In the genomic region with DNA sequence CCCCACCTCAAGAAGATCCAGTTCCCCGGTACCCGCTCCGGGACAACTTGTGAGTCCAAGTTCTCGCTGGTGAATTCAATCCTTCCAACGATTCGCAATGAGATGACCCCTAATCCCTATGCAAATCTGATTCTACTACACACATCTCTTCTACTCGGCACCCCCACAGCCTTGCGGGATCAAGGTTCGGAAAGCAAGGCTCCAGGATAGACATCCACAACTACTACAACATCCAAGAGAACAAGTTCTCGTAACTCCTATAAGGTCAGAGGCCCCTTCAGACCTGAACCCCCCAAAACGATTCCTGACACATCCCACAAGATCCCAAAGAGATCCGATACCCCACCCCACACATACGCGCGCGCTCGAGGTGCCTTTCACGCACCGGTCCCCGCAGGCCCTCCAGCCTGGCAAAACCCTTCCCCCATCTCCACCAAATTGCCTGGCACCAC, we compare ENCODE assay signal across 8 mouse cellular contexts. TPM values are rescaled to one million over a fixed set of nuclear protein-coding genes. Genes with fewer than 3 reads are reported as not detected.
A peak's percentile ranks its signal among the peaks of the same experiment; 100 is the strongest.
DNase-seq lines count a peak whose midpoint lies in the region; ATAC-seq and TF ChIP-seq lines count a peak whose summit lies in the region.

No protein-coding gene starts in this region.

- TF ChIP-seq CTCF in E14TG2a.4 (conservative IDR thresholded peaks at IDR 0.05; ENCODE audit: low read length) = no peak
- no peak for TF ChIP-seq CTCF in olfactory bulb, adult 2 months (IDR thresholded peaks at IDR 0.05; ENCODE audit: insufficient read depth, low read depth, low read length)

- H3K36me3 ChIP-seq in heart, embryonic 14.5 days (ENCODE audit: control insufficient read depth, insufficient read depth, low read length) = peaks cover 23% of the 10 kb centered on the region
- peaks cover 52% of the 10 kb centered on the region for H3K36me3 ChIP-seq in E14TG2a.4 (ENCODE audit: insufficient read depth, low read length)
- H3K36me3 ChIP-seq in embryonic facial prominence, embryonic 15.5 days = peaks cover 15% of the 10 kb centered on the region
- H3K36me3 ChIP-seq in limb, embryonic 10.5 days = peaks cover 27% of the 10 kb centered on the region

- intact Hi-C loops in gastrocnemius, postnatal 14 days (cut with DNase I; ENCODE audit: low total_unique reads) = loop anchor here (10.0 kb wide), 1 partner anchor 162 kb away; no protein-coding TSS in a partner anchor

- under 1% methylated on average over 20 of the region's 20 CpGs for WGBS in heart, embryonic 14.5 days
- WGBS in embryonic facial prominence, embryonic 15.5 days = 0% methylated on average over 20 of the region's 20 CpGs
- under 1% methylated on average over 20 of the region's 20 CpGs for WGBS in limb, embryonic 10.5 days
- under 1% methylated on average over 20 of the region's 20 CpGs for WGBS in olfactory bulb, adult 2 months

- peak overlapping the region; percentile 99 for H3K9ac ChIP-seq in heart, embryonic 14.5 days (ENCODE audit: low read length)
- peak overlapping the region; percentile 88 for H3K9ac ChIP-seq in embryonic facial prominence, embryonic 15.5 days

- no peaks in the 10 kb centered on the region for H3K27me3 ChIP-seq in heart, embryonic 14.5 days (ENCODE audit: control insufficient read depth, insufficient read depth, low read length)
- H3K27me3 ChIP-seq in E14TG2a.4 (ENCODE audit: insufficient read depth, low read length) = no peaks in the 10 kb centered on the region
- H3K27me3 ChIP-seq in embryonic facial prominence, embryonic 15.5 days = no peaks in the 10 kb centered on the region
- no peaks in the 10 kb centered on the region for H3K27me3 ChIP-seq in limb, embryonic 10.5 days (ENCODE audit: low read depth, poor library complexity, severe bottlenecking)

- peak overlapping the region; percentile 89 for H3K4me2 ChIP-seq in heart, embryonic 14.5 days (ENCODE audit: low read length)
- H3K4me2 ChIP-seq in embryonic facial prominence, embryonic 15.5 days (replicated peaks) = peak overlapping the region; percentile 80

- peaks cover 18 to 27% of the 10 kb centered on the region in 2 experiments for H3K4me1 ChIP-seq in heart, embryonic 14.5 days (ENCODE audit: control insufficient read depth in 2 of 2, insufficient read depth in 2 of 2, low read length in 2 of 2)
- H3K4me1 ChIP-seq in E14TG2a.4 (replicated peaks; ENCODE audit: low read depth, low read length) = peaks cover 72% of the 10 kb centered on the region
- H3K4me1 ChIP-seq in embryonic facial prominence, embryonic 15.5 days = peaks cover 44% of the 10 kb centered on the region
- H3K4me1 ChIP-seq in limb, embryonic 10.5 days = peaks cover 33% of the 10 kb centered on the region
- peaks cover 12% of the 10 kb centered on the region for H3K4me1 ChIP-seq in olfactory bulb, adult 2 months (ENCODE audit: control insufficient read depth, insufficient read depth, low read length)

- no peak for ATAC-seq in heart, embryonic 14.5 days (ENCODE audit: insufficient number of reproducible peaks, insufficient read depth, low FRiP score, low read depth)
- ATAC-seq in embryonic facial prominence, embryonic 15.5 days (ENCODE audit: insufficient number of reproducible peaks, low FRiP score, low TSS enrichment, low read depth) = no peak

- TF ChIP-seq POLR2A in olfactory bulb, adult 2 months (IDR thresholded peaks at IDR 0.05; ENCODE audit: insufficient read depth, low read depth, low read length) = no peak

- H3K27ac ChIP-seq in heart, embryonic 14.5 days (replicated peaks in 1 of 2; ENCODE audit: control insufficient read depth in 1 of 2, insufficient read depth in 1 of 2, low read depth in 2 of 2, low read length in 2 of 2) = peak overlapping the region; percentile 89 to 98
- peak overlapping the region; percentile 95 for H3K27ac ChIP-seq in embryonic facial prominence, embryonic 15.5 days (replicated peaks)
- H3K27ac ChIP-seq in limb, embryonic 10.5 days = peak overlapping the region; percentile 100
- peak overlapping the region; percentile 10 for H3K27ac ChIP-seq in olfactory bulb, adult 2 months (ENCODE audit: insufficient read depth, low read depth, low read length)

- no peak for DNase-seq in heart, adult 8-10 months (ENCODE audit: low spot score)
- DNase-seq in limb, embryonic 10.5 days (ENCODE audit: low spot score) = no peak
- no peak for DNase-seq in gastrocnemius, postnatal 14 days
- no peak for DNase-seq in layer of hippocampus, postnatal 25 days (ENCODE audit: extremely low spot score in 1 of 2, low spot score in 1 of 2)

- peak overlapping the region; percentile 68 to 94 for H3K4me3 ChIP-seq in heart, embryonic 14.5 days (ENCODE audit: control insufficient read depth in 1 of 2, insufficient read depth in 1 of 2, low read depth in 1 of 2, low read length in 2 of 2)
- H3K4me3 ChIP-seq in E14TG2a.4 (replicated peaks; ENCODE audit: low read length) = peak overlapping the region; percentile 91
- peak overlapping the region; percentile 71 for H3K4me3 ChIP-seq in embryonic facial prominence, embryonic 15.5 days (replicated peaks)
- H3K4me3 ChIP-seq in limb, embryonic 10.5 days = peak overlapping the region; percentile 96
- H3K4me3 ChIP-seq in olfactory bulb, adult 2 months (ENCODE audit: insufficient read depth, low read depth, low read length) = peak overlapping the region; percentile 64

- no peaks in the 10 kb centered on the region for H3K9me3 ChIP-seq in heart, embryonic 14.5 days (ENCODE audit: control insufficient read depth, low read length)
- no peaks in the 10 kb centered on the region for H3K9me3 ChIP-seq in E14TG2a.4 (ENCODE audit: low read length)
- no peaks in the 10 kb centered on the region for H3K9me3 ChIP-seq in embryonic facial prominence, embryonic 15.5 days (replicated peaks)
- no peaks in the 10 kb centered on the region for H3K9me3 ChIP-seq in limb, embryonic 10.5 days (replicated peaks)

RNA-seq across cellular contexts. Expression of a gene that starts 0.8 kb away (rescaled TPM):
- polyA plus RNA-seq in heart, embryonic 14.5 days (2014; fragmentation: Nextera tagmentation; extraction: Ambion mirVana) = 32.1 and 34.9 TPM in 2 replicates
- total RNA-seq in heart, adult 8-10 months (2022) = 100 to 1,000 TPM; 174 to 207 (median 187) TPM
- 48.0 and 57.4 TPM in 2 replicates for polyA plus RNA-seq in embryonic facial prominence, embryonic 15.5 days (2015; fragmentation: Nextera tagmentation; extraction: Ambion mirVana)
- polyA plus RNA-seq in limb, embryonic 10.5 days (2016; fragmentation: Nextera tagmentation; extraction: Ambion mirVana) = 41.6 and 57.8 TPM in 2 replicates
- polyA plus RNA-seq in olfactory bulb, adult 2 months (2012; ENCODE audit: insufficient read depth, insufficient read length, low replicate concordance, missing spikeins) = not detected in 2 replicates
- total RNA-seq in gastrocnemius, postnatal 14 days (2021) = 10 to 100 TPM; 67.0 to 73.8 TPM
- total RNA-seq in layer of hippocampus, postnatal 25 days (2021) = 10 to 100 TPM; 31.6 to 44.8 TPM

RNA-seq across cellular contexts. Expression of a gene that starts 19.1 kb away (rescaled TPM):
- 1.2 TPM in 1 of 2 replicates, not detected in the other for polyA plus RNA-seq in heart, embryonic 14.5 days (2014; fragmentation: Nextera tagmentation; extraction: Ambion mirVana)
- under 1 TPM in 2 of 4 experiments, not detected in 2; 0.22 to 0.37 TPM for total RNA-seq in heart, adult 8-10 months (2022)
- polyA plus RNA-seq in embryonic facial prominence, embryonic 15.5 days (2015; fragmentation: Nextera tagmentation; extraction: Ambion mirVana) = 0.34 and 0.45 TPM in 2 replicates
- 0.11 TPM in 1 of 2 replicates, not detected in the other for polyA plus RNA-seq in limb, embryonic 10.5 days (2016; fragmentation: Nextera tagmentation; extraction: Ambion mirVana)
- not detected in 2 replicates for polyA plus RNA-seq in olfactory bulb, adult 2 months (2012; ENCODE audit: insufficient read depth, insufficient read length, low replicate concordance, missing spikeins)
- not detected for total RNA-seq in gastrocnemius, postnatal 14 days (2021)
- total RNA-seq in layer of hippocampus, postnatal 25 days (2021) = not detected

RNA-seq across cellular contexts. Expression of a gene that starts 19.8 kb away (rescaled TPM):
- 0.69 and 1.0 TPM in 2 replicates for polyA plus RNA-seq in heart, embryonic 14.5 days (2014; fragmentation: Nextera tagmentation; extraction: Ambion mirVana)
- 1 to 10 TPM; 3.1 to 5.9 (median 4.3) TPM for total RNA-seq in heart, adult 8-10 months (2022)
- 3.5 and 4.2 TPM in 2 replicates for polyA plus RNA-seq in embryonic facial prominence, embryonic 15.5 days (2015; fragmentation: Nextera tagmentation; extraction: Ambion mirVana)
- 0.21 TPM in 1 of 2 replicates, not detected in the other for polyA plus RNA-seq in limb, embryonic 10.5 days (2016; fragmentation: Nextera tagmentation; extraction: Ambion mirVana)
- not detected in 2 replicates for polyA plus RNA-seq in olfactory bulb, adult 2 months (2012; ENCODE audit: insufficient read depth, insufficient read length, low replicate concordance, missing spikeins)
- 1 to 10 TPM; 2.8 to 6.1 TPM for total RNA-seq in gastrocnemius, postnatal 14 days (2021)
- under 1 TPM in 1 of 2 experiments, not detected in 1; 0.71 TPM for total RNA-seq in layer of hippocampus, postnatal 25 days (2021)

RNA-seq across cellular contexts. Expression of a gene that starts 26.3 kb away (rescaled TPM):
- polyA plus RNA-seq in heart, embryonic 14.5 days (2014; fragmentation: Nextera tagmentation; extraction: Ambion mirVana) = 52.0 and 53.2 TPM in 2 replicates
- 10 to 100 TPM; 20.8 to 26.8 (median 24.9) TPM for total RNA-seq in heart, adult 8-10 months (2022)
- polyA plus RNA-seq in embryonic facial prominence, embryonic 15.5 days (2015; fragmentation: Nextera tagmentation; extraction: Ambion mirVana) = 56.6 and 61.0 TPM in 2 replicates
- polyA plus RNA-seq in limb, embryonic 10.5 days (2016; fragmentation: Nextera tagmentation; extraction: Ambion mirVana) = 115 and 120 TPM in 2 replicates
- not detected in 2 replicates for polyA plus RNA-seq in olfactory bulb, adult 2 months (2012; ENCODE audit: insufficient read depth, insufficient read length, low replicate concordance, missing spikeins)
- total RNA-seq in gastrocnemius, postnatal 14 days (2021) = 10 to 100 TPM; 23.7 to 27.7 TPM
- 10 to 100 TPM; 28.4 to 35.1 TPM for total RNA-seq in layer of hippocampus, postnatal 25 days (2021)

RNA-seq across cellular contexts. Expression of a gene that starts 33.4 kb away (rescaled TPM):
- 5.0 and 6.5 TPM in 2 replicates for polyA plus RNA-seq in heart, embryonic 14.5 days (2014; fragmentation: Nextera tagmentation; extraction: Ambion mirVana)
- under 1 TPM in 1 of 4 experiments, not detected in 3; 0.44 TPM for total RNA-seq in heart, adult 8-10 months (2022)
- 0.35 and 0.81 TPM in 2 replicates for polyA plus RNA-seq in embryonic facial prominence, embryonic 15.5 days (2015; fragmentation: Nextera tagmentation; extraction: Ambion mirVana)
- polyA plus RNA-seq in limb, embryonic 10.5 days (2016; fragmentation: Nextera tagmentation; extraction: Ambion mirVana) = not detected in 2 replicates
- polyA plus RNA-seq in olfactory bulb, adult 2 months (2012; ENCODE audit: insufficient read depth, insufficient read length, low replicate concordance, missing spikeins) = not detected in 2 replicates
- total RNA-seq in gastrocnemius, postnatal 14 days (2021) = 1 to 10 TPM; 1.6 to 2.2 TPM
- total RNA-seq in layer of hippocampus, postnatal 25 days (2021) = 1 to 10 TPM; 1.9 to 2.1 TPM

Comparison
In these comparisons a context has a peak if more than half of its experiments do, and no peak if none do; other contexts are left out.
1. H3K27ac ChIP-seq: peak in every context shown above with its lines; median percentile 100 in limb, embryonic 10.5 days; 95 in embryonic facial prominence, embryonic 15.5 days; 94 in heart, embryonic 14.5 days; 10 in olfactory bulb, adult 2 months.